In the genomic region with DNA sequence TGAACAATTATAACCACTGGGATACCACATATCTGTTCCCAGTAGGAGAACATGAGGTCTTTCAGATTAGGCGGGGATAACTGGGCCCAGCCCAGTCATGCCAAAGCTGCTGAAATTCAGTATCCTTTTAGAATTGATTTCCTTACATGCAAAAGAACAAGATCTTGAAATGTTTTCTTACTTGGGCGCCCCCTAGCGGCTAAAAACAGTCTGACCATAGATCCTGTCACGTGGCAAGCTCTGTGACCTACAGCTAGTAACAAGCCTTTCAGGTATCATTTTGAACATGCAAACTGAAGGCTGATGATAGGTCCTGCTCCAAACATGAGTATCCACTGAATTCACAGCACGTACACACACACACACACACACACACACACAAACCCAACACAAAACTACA, we compare ENCODE assay signal across 9 mouse cellular contexts. TPM values are rescaled to one million over a fixed set of nuclear protein-coding genes. Genes with fewer than 3 reads are reported as not detected.
DNase-seq lines count a peak whose midpoint lies in the region; ATAC-seq lines count a peak whose summit lies in the region.
"Had no signal": no experiment of that assay in that cellular context is flagged by ENCODE, and none has a peak within 500 bp of the region (broad histone marks: within the 10 kb centered on the region; RNA-seq: fewer than 3 reads in every experiment).

No protein-coding gene starts in this region.

- H3K36me3 ChIP-seq in heart, embryonic 11.5 days (ENCODE audit: control insufficient read depth, insufficient read depth, low read length): no peaks in the 10 kb centered on the region

- no peaks in the 10 kb centered on the region for H3K9me3 ChIP-seq in heart, embryonic 11.5 days (replicated peaks; ENCODE audit: control insufficient read depth, low read length)

- no peak overlapping the region for H3K27ac ChIP-seq in heart, embryonic 11.5 days (ENCODE audit: low read depth, low read length)

- H3K4me1 ChIP-seq in heart, embryonic 11.5 days (ENCODE audit: control insufficient read depth, insufficient read depth, low read length): no peaks in the 10 kb centered on the region

- no peak for ATAC-seq in heart, embryonic 11.5 days (replicated peaks; ENCODE audit: insufficient number of reproducible peaks, low FRiP score, low TSS enrichment)

- no peak overlapping the region for H3K9ac ChIP-seq in heart, embryonic 11.5 days (ENCODE audit: low read depth, low read length)

- no peak overlapping the region for H3K4me3 ChIP-seq in heart, embryonic 11.5 days (ENCODE audit: low read depth, low read length)

- H3K27me3 ChIP-seq in heart, embryonic 11.5 days (ENCODE audit: control insufficient read depth, insufficient read depth, low read length): peaks cover 5% of the 10 kb centered on the region; the same call in 1 of the 2 replicates

- no peak overlapping the region for H3K4me2 ChIP-seq in heart, embryonic 11.5 days

- WGBS in heart, embryonic 11.5 days (ENCODE audit: insufficient replicate concordance): 15% methylated on average over 5 of the region's 5 CpGs

- DNase-seq in heart, adult 11 months: peak; percentile 95
- peak; percentile 84 for DNase-seq in MN1 (ENCODE audit: low spot score)
- DNase-seq in cerebellum, postnatal 10 days: peak; percentile 87 to 90
- DNase-seq in heart, adult 8-10 months (ENCODE audit: low spot score): peak; percentile 78
- peak; percentile 74 to 80 for DNase-seq in left cerebral cortex, adult 18-20 months (ENCODE audit: low spot score in 2 of 2)
- peak; percentile 92 for DNase-seq in naive thymus-derived CD4-positive, alpha-beta T cell, adult 2 months (ENCODE audit: low read depth)
- DNase-seq in testis, postnatal 14 days (ENCODE audit: low spot score): peak; percentile 46

RNA-seq across cellular contexts. Expression of a gene that starts 7.1 kb away (rescaled TPM):
- polyA plus RNA-seq in heart, embryonic 11.5 days (2014; fragmentation: Nextera tagmentation; extraction: Ambion mirVana): 0.74 and 1.6 TPM in 2 replicates
- total RNA-seq in heart, adult 8-10 months (2022): 1 to 10 TPM; 2.9 to 5.4 (median 3.8) TPM
- 1,000 to 10,000 TPM; 1,889 to 1,992 TPM for total RNA-seq in left cerebral cortex, adult 18-20 months (2021)

RNA-seq across cellular contexts. Expression of a gene that starts 11.7 kb away (rescaled TPM):
- polyA plus RNA-seq in heart, embryonic 11.5 days (2014; fragmentation: Nextera tagmentation; extraction: Ambion mirVana): 4.4 and 5.2 TPM in 2 replicates
- total RNA-seq in heart, adult 8-10 months (2022): 10 to 100 TPM; 18.8 to 22.2 (median 19.5) TPM
- 1 to 10 TPM; 1.9 to 2.5 TPM for total RNA-seq in left cerebral cortex, adult 18-20 months (2021)

RNA-seq across cellular contexts. Expression of a gene that starts 25.8 kb away (rescaled TPM):
- 171 and 181 TPM in 2 replicates for polyA plus RNA-seq in heart, embryonic 11.5 days (2014; fragmentation: Nextera tagmentation; extraction: Ambion mirVana)
- total RNA-seq in heart, adult 8-10 months (2022): 10 to 100 TPM; 39.8 to 56.9 (median 51.1) TPM
- 10 to 100 TPM in 1 of 2 experiments, 1 to 10 TPM in 1; 8.8 to 11.1 TPM for total RNA-seq in left cerebral cortex, adult 18-20 months (2021)

RNA-seq across cellular contexts. Expression of a gene that starts 35.7 kb away (rescaled TPM):
- not detected in 2 replicates for polyA plus RNA-seq in heart, embryonic 11.5 days (2014; fragmentation: Nextera tagmentation; extraction: Ambion mirVana)
- total RNA-seq in heart, adult 8-10 months (2022): 10 to 100 TPM; 26.1 to 30.3 (median 28.8) TPM
- total RNA-seq in left cerebral cortex, adult 18-20 months (2021): under 1 TPM; 0.19 to 0.44 TPM
- polyA plus RNA-seq: liver, embryonic 16.5 days had no signal

RNA-seq across cellular contexts. Expression of a gene that starts 38.5 kb away (rescaled TPM):
- not detected in 2 replicates for polyA plus RNA-seq in heart, embryonic 11.5 days (2014; fragmentation: Nextera tagmentation; extraction: Ambion mirVana)
- total RNA-seq in heart, adult 8-10 months (2022): not detected
- under 1 TPM in 1 of 2 experiments, not detected in 1; 0.33 TPM for total RNA-seq in left cerebral cortex, adult 18-20 months (2021)

Comparison
In these comparisons a context has a peak if more than half of its experiments do, and no peak if none do; other contexts are left out.
1. RNA of a gene that starts 7.1 kb away (total RNA-seq): 1,889 to 1,992 TPM in left cerebral cortex, adult 18-20 months; 2.9 to 5.4 TPM in heart, adult 8-10 months; every median in the first group is over 100 times any median in the second.
2. RNA of a gene that starts 11.7 kb away (total RNA-seq): 18.8 to 22.2 TPM in heart, adult 8-10 months; 1.9 to 2.5 TPM in left cerebral cortex, adult 18-20 months; every median in the first group is over 4 times any median in the second.
3. Peak in every context shown above with its lines, with median percentiles within 50 percentile points of each other: DNase-seq.